ENCODE assay signal across 8 mouse cellular contexts in genomic region chr17:84114279-84114994, GRCm38 (mm10).
A peak's percentile ranks its signal among the peaks of the same experiment; 100 is the strongest.
DNase-seq lines count a peak whose midpoint lies in the region; ATAC-seq and TF ChIP-seq lines count a peak whose summit lies in the region.

No protein-coding gene starts in this region.

- no peak overlapping the region for H3K4me3 ChIP-seq in heart, adult 2 months
- no peak overlapping the region for H3K4me3 ChIP-seq in lung, embryonic 16.5 days (ENCODE audit: low read length)
- H3K4me3 ChIP-seq in embryonic facial prominence, embryonic 14.5 days (ENCODE audit: low read depth, low read length): no peak overlapping the region
- H3K4me3 ChIP-seq in liver, embryonic 15.5 days (replicated peaks): no peak overlapping the region

- WGBS in heart, adult 2 months: 64% methylated on average over 9 of the region's 9 CpGs
- 69% methylated on average over 9 of the region's 9 CpGs for WGBS in lung, embryonic 16.5 days
- WGBS in embryonic facial prominence, embryonic 14.5 days: 62% methylated on average over 9 of the region's 9 CpGs
- whole genome bisulfite sequencing in liver, embryonic 15.5 days (ENCODE audit: insufficient replicate concordance): 42% methylated on average over 9 of the region's 9 CpGs

- intact Hi-C loops in heart, adult 2 months (cut with DNase I): loop anchor here (1.0 to 5.0 kb wide), 4 partner anchors 30 to 273 kb away; no protein-coding TSS in a partner anchor
- intact Hi-C loops in heart, postnatal 10 days (cut with DNase I): loop anchor here (2.0 kb wide), 2 partner anchors 86 to 212 kb away; no protein-coding TSS in a partner anchor

- no peak for DNase-seq in heart, adult 2 months
- no peak for DNase-seq in heart, postnatal 10 days
- DNase-seq in lung, postnatal 4 days: no peak
- DNase-seq in embryonic facial prominence, embryonic 14.5 days (ENCODE audit: low spot score): no peak
- no peak for DNase-seq in spleen, postnatal 4 days (ENCODE audit: low spot score in 2 of 2)

- TF ChIP-seq CTCF in heart, adult 2 months (IDR thresholded peaks at IDR 0.05): no peak

- 0 out of 2 replicates have a peak overlapping the region, but pooled peaks have one; percentile 1 for H3K9ac ChIP-seq in heart, adult 2 months (ENCODE audit: low read depth, low read length)
- H3K9ac ChIP-seq in lung, embryonic 16.5 days (ENCODE audit: low read length): peak overlapping the region; percentile 24
- 0 out of 2 replicates have a peak overlapping the region, but pooled peaks have one; percentile 26 for H3K9ac ChIP-seq in embryonic facial prominence, embryonic 14.5 days (ENCODE audit: low read depth, low read length)
- peak overlapping the region; percentile 33; the same call in 1 of the 2 replicates for H3K9ac ChIP-seq in liver, embryonic 15.5 days

- peak overlapping the region; percentile 31 for H3K27ac ChIP-seq in heart, adult 2 months
- H3K27ac ChIP-seq in lung, embryonic 16.5 days (ENCODE audit: low read length): 0 out of 2 replicates have a peak overlapping the region, but pooled peaks have one; percentile 19
- 0 out of 2 replicates have a peak overlapping the region, but pooled peaks have one; percentile 2 for H3K27ac ChIP-seq in embryonic facial prominence, embryonic 14.5 days (replicated peaks; ENCODE audit: low read depth, low read length)
- peak overlapping the region; percentile 84 for H3K27ac ChIP-seq in liver, embryonic 15.5 days (replicated peaks)

- TF ChIP-seq EP300 in heart, adult 2 months (IDR thresholded peaks at IDR 0.05; ENCODE audit: insufficient read depth, low read depth, low read length): no peak

- H3K9me3 ChIP-seq in lung, embryonic 16.5 days (ENCODE audit: control insufficient read depth, low read length): no peaks in the 10 kb centered on the region
- H3K9me3 ChIP-seq in embryonic facial prominence, embryonic 14.5 days (ENCODE audit: control insufficient read depth, low read length): no peaks in the 10 kb centered on the region
- no peaks in the 10 kb centered on the region for H3K9me3 ChIP-seq in liver, embryonic 15.5 days (replicated peaks)

- H3K79me2 ChIP-seq in heart, adult 2 months (replicated peaks; ENCODE audit: control insufficient read depth, insufficient read depth, low read length): no peaks in the 10 kb centered on the region

- H3K27me3 ChIP-seq in heart, adult 2 months (ENCODE audit: control insufficient read depth, insufficient read depth, low read length): no peaks in the 10 kb centered on the region
- no peaks in the 10 kb centered on the region for H3K27me3 ChIP-seq in lung, embryonic 16.5 days (ENCODE audit: control insufficient read depth, insufficient read depth, low read depth, low read length)
- no peaks in the 10 kb centered on the region for H3K27me3 ChIP-seq in embryonic facial prominence, embryonic 14.5 days (replicated peaks; ENCODE audit: control insufficient read depth, insufficient read depth, low read length)
- H3K27me3 ChIP-seq in liver, embryonic 15.5 days: no peaks in the 10 kb centered on the region

- peaks cover 27% of the 10 kb centered on the region for H3K4me1 ChIP-seq in heart, adult 2 months (ENCODE audit: control insufficient read depth, insufficient read depth, low read length)
- H3K4me1 ChIP-seq in lung, embryonic 16.5 days (replicated peaks; ENCODE audit: control insufficient read depth, insufficient read depth, low read length): peaks cover 37% of the 10 kb centered on the region
- peaks cover 24% of the 10 kb centered on the region for H3K4me1 ChIP-seq in embryonic facial prominence, embryonic 14.5 days (ENCODE audit: control insufficient read depth, insufficient read depth, low read length)
- peaks cover 85% of the 10 kb centered on the region for H3K4me1 ChIP-seq in liver, embryonic 15.5 days (replicated peaks)

- no peak overlapping the region for H3K4me2 ChIP-seq in lung, embryonic 16.5 days (ENCODE audit: low read depth, low read length)
- H3K4me2 ChIP-seq in embryonic facial prominence, embryonic 14.5 days (ENCODE audit: low read depth, low read length): no peak overlapping the region
- peak overlapping the region; percentile 23; the same call in 1 of the 2 replicates for H3K4me2 ChIP-seq in liver, embryonic 15.5 days

- no peaks in the 10 kb centered on the region for H3K36me3 ChIP-seq in heart, adult 2 months (ENCODE audit: control insufficient read depth, insufficient read depth, low read length)
- H3K36me3 ChIP-seq in lung, embryonic 16.5 days (ENCODE audit: control insufficient read depth, insufficient read depth, low read length): no peaks in the 10 kb centered on the region
- no peaks in the 10 kb centered on the region for H3K36me3 ChIP-seq in embryonic facial prominence, embryonic 14.5 days (ENCODE audit: control insufficient read depth, insufficient read depth, low read length)
- no peaks in the 10 kb centered on the region for H3K36me3 ChIP-seq in liver, embryonic 15.5 days (replicated peaks)

- no peak for ATAC-seq in lung, embryonic 16.5 days (ENCODE audit: low read depth)
- ATAC-seq in embryonic facial prominence, embryonic 14.5 days (ENCODE audit: low read depth): no peak
- ATAC-seq in liver, embryonic 15.5 days (ENCODE audit: insufficient read depth): 0 out of 2 replicates have a peak, but pooled peaks have one; percentile 1
- ATAC-seq in erythroblast, adult 5-6 weeks (replicated peaks; ENCODE audit: low FRiP score, poor library complexity, severe bottlenecking): no peak

- no peak for TF ChIP-seq POLR2A in heart, adult 2 months (IDR thresholded peaks at IDR 0.05; ENCODE audit: insufficient read depth, low read depth, low read length)

Comparison
In these comparisons a context has a peak if more than half of its experiments do, and no peak if none do; other contexts are left out.
1. H3K27ac ChIP-seq: peak in every context shown above with its lines; median percentile 84 in liver, embryonic 15.5 days; 31 in heart, adult 2 months; 19 in lung, embryonic 16.5 days; 2 in embryonic facial prominence, embryonic 14.5 days.